Mouse (Mus musculus) midbrain, embryonic 15.5 days (tissue): ENCODE measurements around the gene Trp53i11. TPM values are rescaled to one million over a fixed set of nuclear protein-coding genes. Genes with fewer than 3 reads are reported as not detected.
A peak's percentile ranks its signal among the peaks of the same experiment; 100 is the strongest.

Experiments
- ATAC-seq: fragments of 200-750 bp; cut with Nextera tagmentation; replicated peaks from 2 replicates; pipeline ENCODE4 v1.8.0; 2017; ENCODE audit warnings: moderate TSS enrichment
- H3K27ac ChIP-seq: fragments of 300-500 bp; sonication (generic); 2 replicates; pipeline ENCODE4 v1.5.1; 2015; ENCODE audit warnings: mild to moderate bottlenecking, inconsistent platforms
- H3K27me3 ChIP-seq: fragments of 300-500 bp; sonication (generic); replicated peaks from 2 replicates; pipeline ENCODE4 v1.6.1; 2015; ENCODE audit warnings: inconsistent platforms
- H3K36me3 ChIP-seq: fragments of 300-500 bp; sonication (generic); replicated peaks from 2 replicates; pipeline ENCODE4 v1.6.1; 2015; ENCODE audit warnings: inconsistent platforms
- H3K4me1 ChIP-seq: fragments of 300-500 bp; sonication (generic); 2 replicates; pipeline ENCODE4 v1.6.1; 2015; ENCODE audit warnings: inconsistent platforms
- H3K4me2 ChIP-seq: fragments of 300-500 bp; sonication (generic); 2 replicates; pipeline ENCODE4 v1.6.1; 2015; ENCODE audit warnings: inconsistent platforms, mild to moderate bottlenecking, moderate library complexity
- H3K4me3 ChIP-seq: fragments of 300-500 bp; sonication (generic); 2 replicates; pipeline ENCODE4 v1.5.1; 2015; ENCODE audit warnings: mild to moderate bottlenecking, inconsistent platforms
- H3K9ac ChIP-seq: fragments of 300-500 bp; sonication (generic); 2 replicates; pipeline ENCODE4 v1.6.1; 2015; ENCODE audit warnings: mild to moderate bottlenecking, inconsistent platforms
- H3K9me3 ChIP-seq: fragments of 300-500 bp; sonication (generic); 2 replicates; pipeline ENCODE4 v1.6.1; 2016; ENCODE audit warnings: inconsistent platforms
- WGBS: fragments of 180-500 bp; shearing (Covaris S2); methylation state at CpG from one replicate; pipeline ENCODE4 v1.1.7; 2015; ENCODE audit warnings: mixed read lengths; 5-methylcytosine and 5-hydroxymethylcytosine counted together
- polyA plus RNA-seq: library from polyadenylated mRNA; unstranded; fragments of >200 nt; fragmentation: Nextera tagmentation; extraction: Ambion mirVana; gene quantifications from 2 replicates; pipeline ENCODE4 v1.2.1, GENCODE M21; 2015

Trp53i11 gene
- 128 and 138 TPM in 2 replicates for polyA plus RNA-seq

DNA sequence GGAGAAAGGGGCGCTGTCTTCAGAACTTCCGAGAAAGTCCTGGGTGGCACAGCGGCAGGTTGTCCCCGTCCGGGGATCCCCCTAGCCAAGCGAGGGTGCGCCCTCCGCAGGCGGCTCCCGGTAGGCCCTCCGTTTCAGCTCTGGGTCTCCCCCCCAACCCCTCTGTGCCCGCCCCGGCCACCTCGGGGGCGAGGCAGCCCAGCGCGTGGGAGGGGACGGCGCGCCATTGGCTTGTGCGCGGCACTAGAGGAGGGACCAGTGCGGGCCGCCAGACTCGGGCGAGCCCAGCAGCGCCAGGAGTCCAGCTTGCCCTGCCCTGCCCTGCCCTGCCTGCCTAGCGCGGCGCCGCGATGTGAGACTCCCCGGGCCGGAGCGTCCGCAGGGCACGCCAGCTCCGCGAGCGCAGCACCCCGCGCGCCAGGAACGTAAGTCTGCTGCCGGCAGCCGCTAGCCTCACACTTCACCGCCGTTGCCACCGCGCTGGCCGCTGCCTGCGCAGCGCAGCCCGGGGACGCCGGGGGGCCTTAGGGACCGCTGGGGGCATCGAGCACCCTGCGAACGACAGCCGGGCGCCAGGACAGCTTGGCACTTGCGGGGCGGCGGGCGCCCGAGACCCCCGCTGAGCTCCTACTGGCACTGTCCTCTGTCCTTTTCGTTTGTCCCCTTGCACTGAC lies at the start of gene Trp53i11:
Trp53i11 (plus strand) TSS at position 226 of the 674 bp plus-strand sequence.
- peak; percentile 82 for ATAC-seq
- Histone ChIP-seq H3K36me3 (no peaks in the 10 kb centered on the region), H3K4me3 (peak within 1 kb of the TSS; percentile 88), H3K27me3 (no peaks in the 10 kb centered on the region), H3K9ac (peak within 1 kb of the TSS; percentile 89), H3K9me3 (no peaks in the 10 kb centered on the region), H3K4me1 (peaks cover 46% of the 10 kb centered on the region), H3K4me2 (peak within 1 kb of the TSS; percentile 80), H3K27ac (peak within 1 kb of the TSS; percentile 93)
- WGBS, result under 1% methylated on average over 65 of the region's 69 CpGs

GRCm38 (mm10) chr2:93139476-93139875 lies 47.9 kb upstream of the Trp53i11 start:
- no peaks in the 10 kb centered on the region for H3K4me1 ChIP-seq
- no peak overlapping the region for H3K9ac ChIP-seq
- H3K27ac ChIP-seq, result no peak overlapping the region
- no peaks in the 10 kb centered on the region for H3K9me3 ChIP-seq
- H3K27me3 ChIP-seq, result no peaks in the 10 kb centered on the region
- H3K4me2 ChIP-seq, result no peak overlapping the region
- no peak for ATAC-seq
- no peaks in the 10 kb centered on the region for H3K36me3 ChIP-seq
- WGBS, result 88% methylated on average over 7 of the region's 7 CpGs
- H3K4me3 ChIP-seq, result no peak overlapping the region

DNA sequence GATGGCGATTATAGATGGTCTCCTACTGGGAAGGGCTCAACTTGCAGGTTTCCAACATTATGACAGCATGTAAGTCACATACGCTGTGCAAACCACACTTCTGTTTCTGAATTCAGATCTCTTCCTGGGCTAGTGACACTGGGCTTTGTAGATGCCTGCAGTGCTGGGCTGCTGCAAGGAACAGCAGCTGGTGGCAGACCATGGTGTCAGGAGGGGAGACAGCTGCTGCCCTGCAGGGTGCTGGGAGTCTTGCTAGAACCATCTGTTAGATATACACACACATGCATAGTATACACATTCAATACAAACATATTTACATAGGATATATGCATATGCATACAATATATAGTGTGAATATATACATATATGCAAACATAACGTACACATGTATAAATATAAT lies 46.0 kb upstream of the Trp53i11 start:
- Histone ChIP-seq H3K27me3 (no peaks in the 10 kb centered on the region), H3K4me1 (peaks cover 3% of the 10 kb centered on the region; the same call in 1 of the 2 replicates), H3K9ac (no peak overlapping the region), H3K9me3 (no peaks in the 10 kb centered on the region), H3K27ac (no peak overlapping the region), H3K4me2 (no peak overlapping the region), H3K36me3 (no peaks in the 10 kb centered on the region), H3K4me3 (no peak overlapping the region)
- 77% methylated on average over 3 of the region's 3 CpGs for WGBS
- ATAC-seq, result no peak

DNA sequence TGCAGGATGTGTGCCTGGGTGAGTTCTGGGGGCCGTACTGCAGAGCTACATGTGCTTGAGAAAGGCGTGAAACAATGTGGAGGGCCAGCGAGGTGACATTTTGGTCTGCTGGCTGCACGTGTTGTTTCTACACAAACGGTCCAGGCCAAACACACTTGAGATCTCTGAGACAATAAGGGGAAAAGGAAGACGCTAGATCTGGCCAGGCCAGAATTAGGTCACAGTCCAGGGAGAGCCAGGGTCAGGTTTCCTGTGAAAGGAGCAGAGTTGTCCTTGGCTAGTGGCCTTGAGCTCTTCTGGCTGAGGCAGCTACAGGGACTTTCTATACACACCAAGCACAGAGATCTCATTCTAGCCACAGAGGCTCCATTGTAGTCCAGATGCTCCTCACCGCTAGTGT lies 44.7 kb upstream of the Trp53i11 start:
- Histone ChIP-seq H3K27ac (no peak overlapping the region), H3K9me3 (no peaks in the 10 kb centered on the region), H3K36me3 (no peaks in the 10 kb centered on the region), H3K4me2 (no peak overlapping the region), H3K27me3 (no peaks in the 10 kb centered on the region), H3K9ac (no peak overlapping the region), H3K4me3 (no peak overlapping the region), H3K4me1 (peaks cover 4% of the 10 kb centered on the region; the same call in 1 of the 2 replicates)
- WGBS, result 65% methylated on average over 7 of the region's 7 CpGs
- no peak for ATAC-seq

- no peak for ATAC-seq
- 88% methylated on average over 3 of the region's 3 CpGs for WGBS
Observed at GRCm38 (mm10) chr2:93144126-93144525, 43.2 kb upstream of the Trp53i11 start.

GRCm38 (mm10) chr2:93150009-93150408 lies 37.3 kb upstream of the Trp53i11 start:
- Histone ChIP-seq H3K27me3 (no peaks in the 10 kb centered on the region), H3K4me3 (no peak overlapping the region), H3K9me3 (no peaks in the 10 kb centered on the region), H3K9ac (no peak overlapping the region), H3K4me2 (no peak overlapping the region), H3K4me1 (peaks cover 4% of the 10 kb centered on the region; the same call in 1 of the 2 replicates), H3K36me3 (no peaks in the 10 kb centered on the region), H3K27ac (no peak overlapping the region)
- ATAC-seq, result no peak
- WGBS, result 56% methylated on average over 2 of the region's 2 CpGs

More at GRCm38 (mm10) chr2:93144126-93144525, 43.2 kb upstream of the Trp53i11 start:
- Histone ChIP-seq H3K27ac (no peak overlapping the region), H3K4me1 (peaks cover 4% of the 10 kb centered on the region; the same call in 1 of the 2 replicates), H3K9ac (no peak overlapping the region), H3K4me2 (no peak overlapping the region), H3K36me3 (no peaks in the 10 kb centered on the region), H3K4me3 (no peak overlapping the region), H3K27me3 (no peaks in the 10 kb centered on the region), H3K9me3 (no peaks in the 10 kb centered on the region)

- no peak overlapping the region for H3K27ac ChIP-seq
- 72% methylated on average over 9 of the region's 9 CpGs for WGBS
- no peak overlapping the region for H3K4me3 ChIP-seq
Observed at GRCm38 (mm10) chr2:93150673-93151450, 36.5 kb upstream of the Trp53i11 start.

DNA sequence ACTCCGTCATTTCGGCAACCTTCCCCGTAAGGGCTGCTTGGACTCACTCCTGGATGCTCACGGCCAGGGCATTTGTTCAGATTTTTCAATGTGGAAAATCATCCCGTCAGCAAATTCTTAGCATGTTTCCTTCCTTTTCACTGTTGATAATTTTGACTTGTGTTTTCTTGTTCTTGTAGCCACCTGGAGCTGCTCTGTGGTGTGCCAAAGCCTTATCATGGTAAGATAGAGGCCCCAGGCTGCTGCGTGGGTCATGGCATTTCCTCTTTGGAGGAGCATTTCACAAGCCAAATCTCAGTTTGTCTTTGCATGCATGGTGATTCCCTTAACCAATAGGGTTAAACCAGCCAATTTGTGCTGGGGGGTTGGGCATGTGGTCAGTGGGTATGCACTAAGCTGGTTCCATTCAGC lies 35.2 kb upstream of the Trp53i11 start:
- no peaks in the 10 kb centered on the region for H3K4me1 ChIP-seq
- no peak for ATAC-seq
- no peak overlapping the region for H3K4me3 ChIP-seq
- no peak overlapping the region for H3K27ac ChIP-seq
- H3K9me3 ChIP-seq, result no peaks in the 10 kb centered on the region
- WGBS, result 66% methylated on average over 6 of the region's 6 CpGs
- H3K4me2 ChIP-seq, result no peak overlapping the region
- H3K27me3 ChIP-seq, result no peaks in the 10 kb centered on the region
- H3K36me3 ChIP-seq, result no peaks in the 10 kb centered on the region
- no peak overlapping the region for H3K9ac ChIP-seq

More at GRCm38 (mm10) chr2:93150673-93151450, 36.5 kb upstream of the Trp53i11 start:
- Histone ChIP-seq H3K4me1 (peaks cover 4% of the 10 kb centered on the region; the same call in 1 of the 2 replicates), H3K9me3 (no peaks in the 10 kb centered on the region), H3K4me2 (no peak overlapping the region), H3K36me3 (no peaks in the 10 kb centered on the region), H3K9ac (no peak overlapping the region), H3K27me3 (no peaks in the 10 kb centered on the region)
- no peak for ATAC-seq

GRCm38 (mm10) chr2:93152883-93153491 lies 34.4 kb upstream of the Trp53i11 start:
- no peak overlapping the region for H3K9ac ChIP-seq
- no peak overlapping the region for H3K27ac ChIP-seq
- no peak overlapping the region for H3K4me2 ChIP-seq
- 72% methylated on average over 7 of the region's 7 CpGs for WGBS
- no peaks in the 10 kb centered on the region for H3K27me3 ChIP-seq
- ATAC-seq, result no peak
- H3K9me3 ChIP-seq, result no peaks in the 10 kb centered on the region
- no peaks in the 10 kb centered on the region for H3K4me1 ChIP-seq
- no peak overlapping the region for H3K4me3 ChIP-seq
- no peaks in the 10 kb centered on the region for H3K36me3 ChIP-seq

- no peak overlapping the region for H3K9ac ChIP-seq
- H3K36me3 ChIP-seq, result no peaks in the 10 kb centered on the region
- H3K27me3 ChIP-seq, result no peaks in the 10 kb centered on the region
- H3K4me3 ChIP-seq, result no peak overlapping the region
- no peaks in the 10 kb centered on the region for H3K9me3 ChIP-seq
- no peak overlapping the region for H3K4me2 ChIP-seq
- H3K4me1 ChIP-seq, result no peaks in the 10 kb centered on the region
- no peak overlapping the region for H3K27ac ChIP-seq
- WGBS, result 77% methylated on average over 1 of the region's 1 CpGs
- no peak for ATAC-seq
Observed at GRCm38 (mm10) chr2:93153833-93154232, 33.5 kb upstream of the Trp53i11 start.

GRCm38 (mm10) chr2:93154486-93155032 lies 32.8 kb upstream of the Trp53i11 start:
- Histone ChIP-seq H3K4me1 (no peaks in the 10 kb centered on the region), H3K9ac (no peak overlapping the region), H3K36me3 (no peaks in the 10 kb centered on the region), H3K4me2 (no peak overlapping the region), H3K27me3 (no peaks in the 10 kb centered on the region), H3K27ac (no peak overlapping the region), H3K4me3 (no peak overlapping the region), H3K9me3 (no peaks in the 10 kb centered on the region)
- WGBS, result 85% methylated on average over 1 of the region's 1 CpGs
- no peak for ATAC-seq

- no peak for ATAC-seq
- 45% methylated on average over 4 of the region's 4 CpGs for WGBS
- Histone ChIP-seq H3K27me3 (no peaks in the 10 kb centered on the region), H3K36me3 (no peaks in the 10 kb centered on the region), H3K4me3 (no peak overlapping the region), H3K4me2 (no peak overlapping the region), H3K27ac (peak overlapping the region; percentile 52; the same call in 1 of the 2 replicates), H3K9me3 (no peaks in the 10 kb centered on the region), H3K4me1 (peaks cover 7% of the 10 kb centered on the region; the same call in 1 of the 2 replicates), H3K9ac (no peak overlapping the region)
Observed at GRCm38 (mm10) chr2:93160467-93161035, 26.8 kb upstream of the Trp53i11 start.
